Mouse (Mus musculus): ENCODE data around the gene Dnajb6. TPM values are rescaled to one million over a fixed set of nuclear protein-coding genes. Genes with fewer than 3 reads are reported as not detected.

The Dnajb6 gene
- 273 and 330 TPM in 2 replicates for polyA plus RNA-seq (2012; rRNA removed)

- Histone ChIP-seq H3K36me3 (ENCODE audit: control insufficient read depth, insufficient read depth, low read length) (no peaks in the 10 kb centered on the region), H3K27me3 (ENCODE audit: control insufficient read depth, insufficient read depth, low read length) (no peaks in the 10 kb centered on the region), H3K27ac (ENCODE audit: control insufficient read depth, insufficient read depth, low read depth, low read length) (peak within 1 kb of the TSS; percentile 97), H3K4me1 (ENCODE audit: control insufficient read depth, insufficient read depth, low read length) (peaks cover 12% of the 10 kb centered on the region), H3K4me3 (ENCODE audit: control insufficient read depth, low read depth, low read length) (peak within 1 kb of the TSS; percentile 98)
- peak; percentile 91 for TF ChIP-seq POLR2A (IDR thresholded peaks at IDR 0.05; ENCODE audit: control insufficient read depth, low read depth, low read length)
- no peak for TF ChIP-seq CTCF (IDR thresholded peaks at IDR 0.05; ENCODE audit: control insufficient read depth, insufficient read depth, insufficient replicate concordance, low read depth, low read length)
These were observed at the start of gene Dnajb6, which contains the start of gene Gm5129 for GRCm38 (mm10) chr5:29735557-29736061. Gene Dnajb6, plus strand, starts transcription at chr5:29735688. Gene Gm5129, minus strand, starts transcription at chr5:29735936.

DNA sequence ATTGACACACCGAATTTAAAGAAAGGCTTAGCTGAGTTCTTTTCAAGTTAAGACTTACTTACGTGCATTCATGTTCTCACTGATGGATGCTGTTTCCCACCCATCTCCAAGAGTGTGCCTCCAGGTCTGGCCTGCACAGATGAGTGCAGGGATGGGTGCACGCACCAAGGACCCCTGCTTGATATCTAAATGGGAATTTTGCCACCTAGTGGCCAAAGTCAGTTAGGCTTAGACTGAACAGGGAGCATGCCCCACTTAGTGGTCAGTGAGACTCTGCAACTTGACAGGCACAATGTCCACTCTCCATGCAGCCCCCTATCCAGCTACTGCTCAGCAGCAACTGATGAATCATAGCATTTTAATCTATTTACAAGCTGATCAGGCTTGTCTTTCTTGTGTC lies 47.8 kb upstream of the Dnajb6 start:
- H3K27ac ChIP-seq (ENCODE audit: control insufficient read depth, insufficient read depth, low read depth, low read length): no peak overlapping the region
- no peak for TF ChIP-seq POLR2A (IDR thresholded peaks at IDR 0.05; ENCODE audit: control insufficient read depth, low read depth, low read length)
- peak; percentile 35; the same call in 1 of the 2 replicates for TF ChIP-seq CTCF (IDR thresholded peaks at IDR 0.05; ENCODE audit: control insufficient read depth, insufficient read depth, insufficient replicate concordance, low read depth, low read length)

DNA sequence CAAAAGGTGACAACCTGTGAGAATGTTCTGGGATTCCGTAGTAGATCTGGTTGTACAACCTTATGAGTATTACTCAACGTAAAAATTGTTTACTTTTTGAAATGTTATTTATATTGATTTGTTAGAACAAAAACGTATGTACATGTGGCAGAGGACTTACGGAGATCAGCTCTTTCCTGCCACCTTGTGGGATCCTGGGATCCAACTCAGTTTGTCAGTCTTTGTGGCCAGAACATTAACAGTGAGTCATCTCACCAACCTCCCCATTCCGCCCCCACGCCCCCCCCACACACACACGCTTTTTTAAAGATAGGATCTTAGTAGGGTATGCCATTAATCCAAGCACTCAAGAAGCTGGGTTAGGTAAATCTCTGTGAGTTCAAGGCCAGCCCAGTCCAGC lies 47.1 kb upstream of the Dnajb6 start:
- Histone ChIP-seq H3K27me3 (ENCODE audit: control insufficient read depth, insufficient read depth, low read length) (no peaks in the 10 kb centered on the region), H3K27ac (ENCODE audit: control insufficient read depth, insufficient read depth, low read depth, low read length) (no peak overlapping the region), H3K36me3 (ENCODE audit: control insufficient read depth, insufficient read depth, low read length) (no peaks in the 10 kb centered on the region), H3K4me1 (ENCODE audit: control insufficient read depth, insufficient read depth, low read length) (no peaks in the 10 kb centered on the region), H3K4me3 (ENCODE audit: control insufficient read depth, low read depth, low read length) (no peak overlapping the region)
- TF ChIP-seq POLR2A (IDR thresholded peaks at IDR 0.05; ENCODE audit: control insufficient read depth, low read depth, low read length): no peak
- TF ChIP-seq CTCF (IDR thresholded peaks at IDR 0.05; ENCODE audit: control insufficient read depth, insufficient read depth, insufficient replicate concordance, low read depth, low read length): no peak

More for the DNA sequence above, 47.8 kb upstream of the Dnajb6 start:
- H3K4me1 ChIP-seq (ENCODE audit: control insufficient read depth, insufficient read depth, low read length): no peaks in the 10 kb centered on the region
- no peaks in the 10 kb centered on the region for H3K27me3 ChIP-seq (ENCODE audit: control insufficient read depth, insufficient read depth, low read length)
- H3K36me3 ChIP-seq (ENCODE audit: control insufficient read depth, insufficient read depth, low read length): no peaks in the 10 kb centered on the region
- no peak overlapping the region for H3K4me3 ChIP-seq (ENCODE audit: control insufficient read depth, low read depth, low read length)

DNA sequence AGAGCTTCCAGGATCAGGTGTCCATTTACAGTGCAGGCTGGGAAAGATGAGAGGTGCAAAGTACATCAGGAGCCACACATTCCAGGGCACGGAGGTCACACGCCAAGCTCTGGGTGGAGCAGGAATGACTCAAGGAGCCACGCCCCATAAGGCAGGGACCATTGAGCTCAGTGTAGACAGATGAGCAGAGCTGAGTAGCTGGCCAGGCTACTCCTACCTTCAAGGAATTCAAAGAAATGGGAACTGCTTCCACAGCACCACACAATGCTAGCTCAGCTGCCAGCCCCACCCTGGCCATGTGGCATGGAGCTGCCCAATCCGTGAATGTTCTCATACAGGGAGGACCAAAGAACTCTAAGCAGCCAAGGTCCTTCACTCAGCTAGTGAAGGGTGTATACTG lies 37.0 kb upstream of the Dnajb6 start:
- H3K27me3 ChIP-seq (ENCODE audit: control insufficient read depth, insufficient read depth, low read length): no peaks in the 10 kb centered on the region
- H3K36me3 ChIP-seq (ENCODE audit: control insufficient read depth, insufficient read depth, low read length): no peaks in the 10 kb centered on the region
- H3K4me3 ChIP-seq (ENCODE audit: control insufficient read depth, low read depth, low read length): no peak overlapping the region
- H3K4me1 ChIP-seq (ENCODE audit: control insufficient read depth, insufficient read depth, low read length): no peaks in the 10 kb centered on the region
- no peak overlapping the region for H3K27ac ChIP-seq (ENCODE audit: control insufficient read depth, insufficient read depth, low read depth, low read length)
- TF ChIP-seq CTCF (IDR thresholded peaks at IDR 0.05; ENCODE audit: control insufficient read depth, insufficient read depth, insufficient replicate concordance, low read depth, low read length): no peak
- no peak for TF ChIP-seq POLR2A (IDR thresholded peaks at IDR 0.05; ENCODE audit: control insufficient read depth, low read depth, low read length)

GRCm38 (mm10) chr5:29699520-29700202 lies 35.8 kb upstream of the Dnajb6 start:
- no peaks in the 10 kb centered on the region for H3K27me3 ChIP-seq (ENCODE audit: control insufficient read depth, insufficient read depth, low read length)
- H3K4me1 ChIP-seq (ENCODE audit: control insufficient read depth, insufficient read depth, low read length): no peaks in the 10 kb centered on the region
- no peak overlapping the region for H3K4me3 ChIP-seq (ENCODE audit: control insufficient read depth, low read depth, low read length)
- H3K27ac ChIP-seq (ENCODE audit: control insufficient read depth, insufficient read depth, low read depth, low read length): no peak overlapping the region
- no peaks in the 10 kb centered on the region for H3K36me3 ChIP-seq (ENCODE audit: control insufficient read depth, insufficient read depth, low read length)
- TF ChIP-seq CTCF (IDR thresholded peaks at IDR 0.05; ENCODE audit: control insufficient read depth, insufficient read depth, insufficient replicate concordance, low read depth, low read length): no peak
- no peak for TF ChIP-seq POLR2A (IDR thresholded peaks at IDR 0.05; ENCODE audit: control insufficient read depth, low read depth, low read length)

- Histone ChIP-seq H3K36me3 (ENCODE audit: control insufficient read depth, insufficient read depth, low read length) (no peaks in the 10 kb centered on the region), H3K4me3 (ENCODE audit: control insufficient read depth, low read depth, low read length) (no peak overlapping the region), H3K27ac (ENCODE audit: control insufficient read depth, insufficient read depth, low read depth, low read length) (no peak overlapping the region), H3K4me1 (ENCODE audit: control insufficient read depth, insufficient read depth, low read length) (no peaks in the 10 kb centered on the region), H3K27me3 (ENCODE audit: control insufficient read depth, insufficient read depth, low read length) (no peaks in the 10 kb centered on the region)
- no peak for TF ChIP-seq POLR2A (IDR thresholded peaks at IDR 0.05; ENCODE audit: control insufficient read depth, low read depth, low read length)
- no peak for TF ChIP-seq CTCF (IDR thresholded peaks at IDR 0.05; ENCODE audit: control insufficient read depth, insufficient read depth, insufficient replicate concordance, low read depth, low read length)
These were observed 28.2 kb upstream of the Dnajb6 start for GRCm38 (mm10) chr5:29707241-29707640.

- no peak for TF ChIP-seq POLR2A (IDR thresholded peaks at IDR 0.05; ENCODE audit: control insufficient read depth, low read depth, low read length)
- no peak for TF ChIP-seq CTCF (IDR thresholded peaks at IDR 0.05; ENCODE audit: control insufficient read depth, insufficient read depth, insufficient replicate concordance, low read depth, low read length)
- Histone ChIP-seq H3K4me3 (ENCODE audit: control insufficient read depth, low read depth, low read length) (no peak overlapping the region), H3K27me3 (ENCODE audit: control insufficient read depth, insufficient read depth, low read length) (no peaks in the 10 kb centered on the region), H3K27ac (ENCODE audit: control insufficient read depth, insufficient read depth, low read depth, low read length) (no peak overlapping the region), H3K4me1 (ENCODE audit: control insufficient read depth, insufficient read depth, low read length) (no peaks in the 10 kb centered on the region), H3K36me3 (ENCODE audit: control insufficient read depth, insufficient read depth, low read length) (no peaks in the 10 kb centered on the region)
These were observed 27.2 kb upstream of the Dnajb6 start for GRCm38 (mm10) chr5:29708258-29708657.

Data from testis, adult 2 months (tissue).